ENCODE assay signal across 8 mouse cellular contexts in the genomic region with DNA sequence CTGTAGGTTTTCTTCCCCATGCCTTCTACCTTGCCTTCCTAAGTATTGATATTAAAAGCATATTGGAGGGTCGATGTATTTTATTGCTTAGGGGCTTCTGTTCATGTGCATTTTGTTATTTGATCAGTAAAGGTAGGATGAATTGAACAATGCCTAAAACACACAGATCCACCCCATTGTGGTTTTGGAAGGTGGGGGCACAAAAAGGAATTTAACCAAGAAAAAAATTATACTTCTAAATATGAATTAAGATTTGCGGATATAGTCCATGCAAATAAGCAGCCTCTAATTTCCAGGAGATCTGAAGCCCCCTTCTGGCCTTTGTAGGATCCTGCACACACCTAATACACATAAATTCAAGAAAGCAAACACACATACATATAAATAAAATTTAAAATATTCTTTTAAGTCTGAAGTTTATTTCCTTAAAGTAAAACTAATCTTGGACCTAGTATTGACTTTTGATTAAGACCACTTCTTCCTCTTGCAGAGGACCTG. TPM values are rescaled to one million over a fixed set of nuclear protein-coding genes. Genes with fewer than 3 reads are reported as not detected.
DNase-seq lines count a peak whose midpoint lies in the region; ATAC-seq and TF ChIP-seq lines count a peak whose summit lies in the region.

No protein-coding gene starts in this region.

- no peak for TF ChIP-seq POLR2A in bone marrow macrophage, adult 2 months (IDR thresholded peaks at IDR 0.05; ENCODE audit: borderline replicate concordance, low read depth, low read length)

- ATAC-seq in hindbrain, embryonic 13.5 days (ENCODE audit: low FRiP score) = peak; percentile 31
- 0 out of 2 replicates have a peak, but pooled peaks have one; percentile 11 for ATAC-seq in midbrain, embryonic 16.5 days

- H3K27ac ChIP-seq in left cerebral cortex, adult 2 months = peak overlapping the region; percentile 98
- H3K27ac ChIP-seq in bone marrow macrophage, adult 2 months (ENCODE audit: insufficient read depth, low read depth, low read length) = peak overlapping the region; percentile 73
- peak overlapping the region; percentile 98 for H3K27ac ChIP-seq in hindbrain, embryonic 13.5 days
- peak overlapping the region; percentile 98 for H3K27ac ChIP-seq in midbrain, embryonic 16.5 days (ENCODE audit: low read length)

- WGBS in hindbrain, embryonic 13.5 days = 69% methylated on average over 2 of the region's 2 CpGs
- WGBS in midbrain, embryonic 16.5 days = 57% methylated on average over 2 of the region's 2 CpGs

- peaks cover 6% of the 10 kb centered on the region for H3K4me1 ChIP-seq in bone marrow macrophage, adult 2 months (ENCODE audit: control insufficient read depth, insufficient read depth, low read length)
- peaks cover 15% of the 10 kb centered on the region for H3K4me1 ChIP-seq in hindbrain, embryonic 13.5 days (replicated peaks)
- H3K4me1 ChIP-seq in midbrain, embryonic 16.5 days (ENCODE audit: control insufficient read depth, insufficient read depth, low read length) = peaks cover 19% of the 10 kb centered on the region

- no peaks in the 10 kb centered on the region for H3K27me3 ChIP-seq in hindbrain, embryonic 13.5 days
- H3K27me3 ChIP-seq in midbrain, embryonic 16.5 days (ENCODE audit: control insufficient read depth, insufficient read depth, low read depth, low read length) = no peaks in the 10 kb centered on the region

- no peaks in the 10 kb centered on the region for H3K36me3 ChIP-seq in hindbrain, embryonic 13.5 days
- no peaks in the 10 kb centered on the region for H3K36me3 ChIP-seq in midbrain, embryonic 16.5 days (ENCODE audit: control insufficient read depth, insufficient read depth, low read length)

- H3K9ac ChIP-seq in hindbrain, embryonic 13.5 days = peak overlapping the region; percentile 89; the same call in 1 of the 2 replicates
- H3K9ac ChIP-seq in midbrain, embryonic 16.5 days (ENCODE audit: low read depth, low read length) = peak overlapping the region; percentile 92

- peak; percentile 13; the same call in 1 of the 2 replicates for TF ChIP-seq CTCF in left cerebral cortex, adult 2 months (IDR thresholded peaks at IDR 0.05)
- no peak for TF ChIP-seq CTCF in bone marrow macrophage, adult 2 months (IDR thresholded peaks at IDR 0.05; ENCODE audit: low read depth, low read length)

- peak overlapping the region; percentile 84 for H3K4me2 ChIP-seq in hindbrain, embryonic 13.5 days
- H3K4me2 ChIP-seq in midbrain, embryonic 16.5 days (ENCODE audit: low read length) = peak overlapping the region; percentile 46

- DNase-seq in left cerebral cortex, adult 2 months (ENCODE audit: extremely low spot score in 1 of 2, low spot score in 2 of 2) = no peak
- no peak for DNase-seq in left cerebral cortex, adult 9 months (ENCODE audit: low spot score in 2 of 2)
- DNase-seq in B cell, adult 2 months = no peak
- no peak for DNase-seq in frontal cortex, postnatal 14 days (ENCODE audit: low spot score in 2 of 2)
- DNase-seq in urinary bladder, adult 2 months (ENCODE audit: low spot score) = no peak

- intact Hi-C loops in left cerebral cortex, adult 2 months (cut with DNase I) = loop anchor here (5.0 kb wide), 4 partner anchors 214 to 884 kb away; no protein-coding TSS in a partner anchor

- peak overlapping the region; percentile 95 for H3K4me3 ChIP-seq in left cerebral cortex, adult 2 months
- peak overlapping the region; percentile 72 for H3K4me3 ChIP-seq in bone marrow macrophage, adult 2 months (ENCODE audit: insufficient read depth, low read length)
- peak overlapping the region; percentile 83 for H3K4me3 ChIP-seq in hindbrain, embryonic 13.5 days
- peak overlapping the region; percentile 95 for H3K4me3 ChIP-seq in midbrain, embryonic 16.5 days (ENCODE audit: low read depth, low read length)

- no peaks in the 10 kb centered on the region for H3K9me3 ChIP-seq in hindbrain, embryonic 13.5 days
- H3K9me3 ChIP-seq in midbrain, embryonic 16.5 days (replicated peaks; ENCODE audit: control insufficient read depth, low read length, poor library complexity, severe bottlenecking) = no peaks in the 10 kb centered on the region

RNA-seq across cellular contexts. Expression of a gene that starts 0.4 kb away (rescaled TPM):
- 10 to 100 TPM; 19.9 to 25.6 TPM for total RNA-seq in left cerebral cortex, adult 2 months (2021)
- polyA plus RNA-seq in bone marrow macrophage, adult 2 months (2012; ENCODE audit: insufficient read depth, insufficient read length, missing spikeins) = 19.5 and 25.0 TPM in 2 replicates
- 22.3 and 24.3 TPM in 2 replicates for polyA plus RNA-seq in hindbrain, embryonic 13.5 days (2015; fragmentation: Nextera tagmentation; extraction: Ambion mirVana)
- polyA plus RNA-seq in midbrain, embryonic 16.5 days (2015; fragmentation: Nextera tagmentation; extraction: Ambion mirVana) = 20.9 and 24.5 TPM in 2 replicates
- 23.6 and 27.5 TPM in 2 replicates for polyA plus RNA-seq in urinary bladder, adult 2 months (2012; rRNA removed)
